Mouse (Mus musculus) midbrain, postnatal 0 days (tissue): ENCODE results near the gene Kdm5a. TPM values are rescaled to one million over a fixed set of nuclear protein-coding genes. Genes with fewer than 3 reads are reported as not detected.
A peak's percentile ranks its signal among the peaks of the same experiment; 100 is the strongest.

ENCODE experiments used
- ATAC-seq: fragments of 200-750 bp; cut with Nextera tagmentation; 2 replicates; pipeline ENCODE4 v1.8.0; 2017; ENCODE audit warnings: moderate number of reproducible peaks, mild to moderate bottlenecking, moderate TSS enrichment, moderate library complexity; ENCODE audit not compliant: low FRiP score
- DNase-seq: peaks from one replicate; pipeline ENCODE4 v3.0.0-alpha.2; 2015; ENCODE audit warnings: low spot score
- H3K27ac ChIP-seq: fragments of 300-500 bp; sonication (generic); 2 replicates; pipeline ENCODE4 v1.5.1; 2014; ENCODE audit warnings: low read depth, mild to moderate bottlenecking, low read length, mixed read lengths
- H3K27me3 ChIP-seq: fragments of 300-500 bp; sonication (generic); 2 replicates; pipeline ENCODE4 v1.6.1; 2014; ENCODE audit warnings: low read length, control low read depth, mixed read lengths; ENCODE audit not compliant: insufficient read depth
- H3K36me3 ChIP-seq: fragments of 300-500 bp; sonication (generic); 2 replicates; pipeline ENCODE4 v1.6.1; 2014; ENCODE audit warnings: low read length, control low read depth, mixed read lengths; ENCODE audit not compliant: insufficient read depth
- H3K4me1 ChIP-seq: fragments of 300-500 bp; sonication (generic); 2 replicates; pipeline ENCODE4 v1.6.1; 2014; ENCODE audit warnings: mild to moderate bottlenecking, control low read depth, antibody characterized with exemption, low read length, mixed read lengths; ENCODE audit not compliant: insufficient read depth
- H3K4me2 ChIP-seq: fragments of 300-500 bp; sonication (generic); 2 replicates; pipeline ENCODE4 v1.6.1; 2014; ENCODE audit warnings: low read depth, mild to moderate bottlenecking, low read length, mixed read lengths; ENCODE audit not compliant: poor library complexity, severe bottlenecking
- H3K4me3 ChIP-seq: fragments of 300-500 bp; sonication (generic); 2 replicates; pipeline ENCODE4 v1.5.1; 2014; ENCODE audit warnings: low read depth, mild to moderate bottlenecking, low read length, moderate library complexity
- H3K9ac ChIP-seq: fragments of 300-500 bp; sonication (generic); replicated peaks from 2 replicates; pipeline ENCODE4 v1.6.1; 2014; ENCODE audit warnings: mild to moderate bottlenecking, low read length, moderate library complexity, mixed read lengths; ENCODE audit not compliant: poor library complexity, severe bottlenecking
- H3K9me3 ChIP-seq: fragments of 300-500 bp; sonication (generic); 2 replicates; pipeline ENCODE4 v1.6.1; 2016; ENCODE audit warnings: low read length, control low read depth
- CTCF ChIP-seq: IDR thresholded peaks from 2 replicates; pipeline ENCODE4 v1.5.1; 2016; ENCODE audit warnings: antibody characterized with exemption, mild to moderate bottlenecking
- WGBS: fragments of 180-500 bp; shearing (Covaris S2); extraction: QIAGEN DNeasy Blood & Tissue Kit; methylation state at CpG from one replicate; pipeline ENCODE4 v1.1.7; 2014; 5-methylcytosine and 5-hydroxymethylcytosine counted together
- polyA plus RNA-seq: library from polyadenylated mRNA; unstranded; fragments of >200 nt; fragmentation: Nextera tagmentation; extraction: Ambion mirVana; gene quantifications from 2 replicates; pipeline ENCODE4 v1.2.1, GENCODE M21; 2015
- total RNA-seq: library from RNA; depleted of rRNA; stranded (reverse); fragments of >200 nt; gene quantifications from 2 replicates; pipeline ENCODE4 v1.2.3, GENCODE M21; 2014

The Kdm5a gene
- total and polyA plus RNA-seq, 2 experiments from 2014 or later: 14.0 to 21.7 TPM

DNA sequence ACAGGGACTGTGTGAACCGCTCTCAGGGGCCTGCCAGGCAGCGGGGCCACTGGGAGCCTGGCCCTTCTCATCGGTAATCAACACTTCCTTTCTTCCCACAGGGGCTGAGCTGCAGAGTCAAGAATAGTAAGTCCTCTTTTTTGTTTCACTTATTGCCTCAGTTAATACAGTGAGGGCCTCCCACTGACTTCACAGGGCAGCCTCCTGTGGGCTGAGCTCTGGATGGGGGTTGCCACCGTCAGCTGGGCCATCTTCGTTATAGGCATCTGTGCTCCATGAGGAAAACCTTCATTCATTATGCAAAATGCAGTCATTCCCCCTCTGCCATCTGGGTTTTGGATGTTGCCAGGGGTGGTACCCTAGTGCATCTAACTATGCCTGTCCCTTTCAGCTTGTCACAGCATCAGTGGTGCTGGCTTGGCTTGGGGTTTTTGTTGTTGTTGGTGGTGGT is 108.1 kb downstream of the Kdm5a start:
- 7% methylated on average over 5 of the region's 5 CpGs for WGBS
- Histone ChIP-seq H3K9me3 (no peaks in the 10 kb centered on the region), H3K9ac (no peak overlapping the region), H3K27ac (no peak overlapping the region), H3K36me3 (no peaks in the 10 kb centered on the region), H3K4me3 (no peak overlapping the region), H3K4me1 (peaks cover 5% of the 10 kb centered on the region; the same call in 1 of the 2 replicates), H3K4me2 (no peak overlapping the region), H3K27me3 (no peaks in the 10 kb centered on the region)
- no peak for ATAC-seq
- TF ChIP-seq CTCF: no peak
- DNase-seq: peak; percentile 68

DNA sequence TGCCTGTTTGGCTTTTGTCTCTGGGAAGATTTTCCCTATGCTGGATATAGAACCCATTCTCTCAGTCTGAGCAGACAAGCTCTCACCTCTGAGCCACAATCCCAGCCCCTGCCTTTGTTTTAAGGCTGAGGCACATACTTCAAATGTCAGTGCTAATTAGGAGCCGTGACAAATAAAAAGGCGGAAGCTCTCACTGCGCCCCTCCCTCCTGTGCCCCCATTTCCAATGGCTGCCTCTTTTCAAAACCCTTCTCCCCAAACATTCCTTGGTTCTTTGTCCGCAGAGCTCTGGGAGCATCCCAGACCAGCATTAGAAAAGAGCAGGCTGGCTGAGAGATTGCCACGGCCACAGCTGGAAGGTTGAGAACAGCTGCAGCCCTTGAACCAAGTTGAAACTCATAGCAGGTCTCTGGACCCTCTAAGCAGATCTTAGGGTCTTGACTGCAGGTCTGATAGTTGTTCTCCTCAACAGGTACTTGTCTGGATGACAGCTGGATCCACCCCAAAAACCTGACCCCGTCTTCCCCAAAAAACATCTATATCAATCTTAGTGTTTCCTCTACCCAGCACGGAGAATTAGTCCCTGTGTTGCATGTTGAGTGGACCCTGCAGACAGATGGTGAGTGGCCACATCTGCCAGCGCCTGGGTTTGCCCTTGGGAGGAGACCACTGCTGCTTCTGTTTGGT is 108.7 kb downstream of the Kdm5a start:
- Histone ChIP-seq H3K9me3 (no peaks in the 10 kb centered on the region), H3K27me3 (no peaks in the 10 kb centered on the region), H3K27ac (no peak overlapping the region), H3K36me3 (no peaks in the 10 kb centered on the region), H3K4me1 (peaks cover 5% of the 10 kb centered on the region; the same call in 1 of the 2 replicates), H3K4me3 (no peak overlapping the region), H3K9ac (no peak overlapping the region), H3K4me2 (no peak overlapping the region)
- no peak for ATAC-seq
- TF ChIP-seq CTCF: no peak
- WGBS: 16% methylated on average over 8 of the region's 8 CpGs
- DNase-seq: no peak

DNA sequence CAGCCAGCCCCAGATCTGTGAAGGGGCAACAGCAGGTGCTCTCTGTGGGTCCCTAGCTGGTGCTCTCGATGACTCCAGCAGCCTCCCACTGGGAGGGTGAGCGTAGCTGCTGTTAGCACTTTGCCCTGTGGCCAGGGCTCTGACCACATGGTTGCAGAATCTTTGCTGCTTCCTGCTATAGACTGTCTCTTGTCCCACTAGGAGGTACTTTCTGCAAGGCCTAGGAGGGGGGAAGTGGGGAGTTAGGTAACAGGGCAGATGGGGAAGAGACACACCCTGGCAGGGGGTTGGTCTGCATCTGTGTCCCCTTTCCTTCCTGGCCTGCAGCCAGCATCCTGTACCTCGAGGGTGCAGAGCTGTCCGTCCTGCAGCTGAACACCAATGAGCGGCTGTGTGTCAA is 109.5 kb downstream of the Kdm5a start:
- DNase-seq (no peak), ATAC-seq (no peak)
- H3K4me1 ChIP-seq: peaks cover 5% of the 10 kb centered on the region; the same call in 1 of the 2 replicates
- 37% methylated on average over 5 of the region's 5 CpGs for WGBS
- no peaks in the 10 kb centered on the region for H3K27me3 ChIP-seq
- H3K27ac ChIP-seq: no peak overlapping the region
- H3K4me3 ChIP-seq: no peak overlapping the region
- H3K9me3 ChIP-seq: no peaks in the 10 kb centered on the region
- H3K4me2 ChIP-seq: no peak overlapping the region
- no peak for TF ChIP-seq CTCF
- H3K36me3 ChIP-seq: no peaks in the 10 kb centered on the region
- H3K9ac ChIP-seq: no peak overlapping the region

DNA sequence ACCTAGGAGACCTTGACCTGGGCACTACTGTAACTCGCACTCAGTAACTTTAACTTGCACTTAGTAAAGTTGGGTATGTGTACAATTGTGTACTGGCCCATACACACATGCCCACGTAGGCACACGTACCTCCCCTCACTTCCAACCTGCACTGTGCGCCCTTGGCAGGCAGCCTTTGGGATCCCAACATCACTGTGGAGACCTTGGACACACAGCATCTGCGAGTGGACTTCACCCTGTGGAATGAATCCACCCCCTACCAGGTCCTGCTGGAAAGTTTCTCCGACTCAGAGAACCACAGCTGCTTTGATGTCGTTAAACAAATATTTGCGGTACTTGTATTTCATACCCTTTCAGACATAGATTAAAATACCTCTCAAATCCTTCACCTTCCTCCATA is 111.4 kb downstream of the Kdm5a start:
- WGBS: 84% methylated on average over 8 of the region's 8 CpGs
- TF ChIP-seq CTCF: no peak
- Histone ChIP-seq H3K9ac (no peak overlapping the region), H3K27ac (no peak overlapping the region), H3K36me3 (no peaks in the 10 kb centered on the region), H3K4me2 (no peak overlapping the region), H3K4me1 (peaks cover 5% of the 10 kb centered on the region; the same call in 1 of the 2 replicates), H3K9me3 (no peaks in the 10 kb centered on the region), H3K4me3 (no peak overlapping the region), H3K27me3 (no peaks in the 10 kb centered on the region)
- no peak for DNase-seq
- no peak for ATAC-seq

DNA sequence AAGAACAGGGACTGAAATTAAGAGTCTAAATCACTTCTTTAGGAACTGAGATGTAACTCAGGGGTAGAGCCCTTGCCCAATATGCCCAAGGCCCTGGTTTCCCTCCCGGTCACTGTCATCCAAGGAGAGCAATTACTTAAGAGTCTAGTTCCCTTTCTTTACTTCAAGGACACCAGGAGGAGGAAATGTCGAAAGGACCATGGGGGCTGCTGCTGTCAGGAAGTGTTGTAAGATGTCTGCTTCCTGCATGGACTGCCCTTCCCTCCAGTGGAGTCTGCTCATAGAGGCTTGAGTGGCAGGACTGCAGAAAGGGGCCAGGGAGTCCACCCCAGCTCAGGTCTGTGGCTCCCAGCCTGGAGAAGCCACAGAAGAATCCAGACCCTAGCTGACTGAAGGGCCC is 115.4 kb downstream of the Kdm5a start:
- 89% methylated on average over 2 of the region's 2 CpGs for WGBS
- Histone ChIP-seq H3K4me1 (no peaks in the 10 kb centered on the region), H3K27ac (no peak overlapping the region), H3K9me3 (no peaks in the 10 kb centered on the region), H3K36me3 (no peaks in the 10 kb centered on the region; the same call in 1 of the 2 replicates), H3K27me3 (no peaks in the 10 kb centered on the region), H3K4me3 (no peak overlapping the region), H3K9ac (no peak overlapping the region), H3K4me2 (no peak overlapping the region)
- no peak for DNase-seq
- ATAC-seq: no peak
- TF ChIP-seq CTCF: no peak

DNA sequence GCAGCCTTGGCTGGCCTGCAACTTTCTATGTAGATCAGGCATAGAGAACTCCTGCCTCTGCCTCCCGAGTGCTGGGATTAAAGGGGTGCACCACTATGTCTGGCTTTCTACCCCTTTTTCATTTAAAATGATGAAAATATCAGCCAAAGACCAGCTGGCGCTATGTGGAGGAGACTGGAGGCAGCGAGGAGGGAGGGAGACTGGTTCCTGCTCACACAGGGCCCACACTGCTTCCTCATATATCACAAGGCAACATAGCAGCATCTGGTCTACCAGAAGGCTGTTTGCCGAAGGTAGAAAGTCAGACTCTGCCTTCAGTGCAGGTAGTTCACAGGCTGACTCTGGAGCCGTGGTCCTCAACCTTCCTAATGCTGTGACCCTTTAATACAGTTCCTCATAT is 116.4 kb downstream of the Kdm5a start:
- no peak for DNase-seq
- H3K4me2 ChIP-seq: no peak overlapping the region
- no peak overlapping the region for H3K4me3 ChIP-seq
- no peak for ATAC-seq
- H3K27ac ChIP-seq: no peak overlapping the region
- no peaks in the 10 kb centered on the region for H3K9me3 ChIP-seq
- no peak for TF ChIP-seq CTCF
- 92% methylated on average over 5 of the region's 5 CpGs for WGBS
- H3K9ac ChIP-seq: no peak overlapping the region
- H3K36me3 ChIP-seq: no peaks in the 10 kb centered on the region; the same call in 1 of the 2 replicates
- H3K27me3 ChIP-seq: no peaks in the 10 kb centered on the region
- no peaks in the 10 kb centered on the region for H3K4me1 ChIP-seq
